Mouse (Mus musculus): ENCODE measurements at regions not wholly inside any gene's neighbourhood (a gene's known extent, or its start where the extent isn't known, plus 50 kb on each side); places are given as distances from the start of the nearest gene placed in this dataset.

- DNase-seq (ENCODE audit: low spot score in 2 of 2): peak in 1 of 2 experiments; percentile 1
- intact Hi-C loops (cut with DNase I): no loop called here
Observed at GRCm38 (mm10) chr15:70834903-70835302, 2999.5 kb upstream of the Gm6569 start.

- DNase-seq (ENCODE audit: low spot score in 2 of 2): no peak
- intact Hi-C loops (cut with DNase I): no loop called here
Observed at GRCm38 (mm10) chr15:70842606-70843005, 2991.8 kb upstream of the Gm6569 start.

DNA sequence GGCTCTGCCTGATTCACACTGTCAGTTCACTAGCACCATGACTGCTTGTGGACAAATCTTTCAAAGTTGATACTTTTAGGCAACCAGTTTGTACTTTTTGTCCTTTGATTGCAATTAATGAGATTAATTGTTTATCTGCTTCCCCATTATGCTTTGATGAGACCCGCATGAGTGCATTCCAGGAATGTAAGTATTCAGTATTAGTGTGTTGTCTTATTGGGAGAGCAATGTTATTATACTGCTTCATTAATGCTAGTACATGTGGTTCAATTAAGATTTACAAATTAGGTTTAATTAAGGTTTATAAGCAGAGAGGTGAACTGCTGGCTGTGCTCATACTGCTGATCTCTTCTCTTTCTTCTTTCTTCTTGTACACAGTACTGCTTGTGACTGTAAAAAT is 2984.7 kb upstream of the Gm6569 start:
- intact Hi-C loops (cut with DNase I): no loop called here
- no peak for DNase-seq (ENCODE audit: low spot score in 2 of 2)

- intact Hi-C loops (cut with DNase I): no loop called here
- no peak for DNase-seq (ENCODE audit: low spot score in 2 of 2)
Observed at GRCm38 (mm10) chr15:70850496-70850895, 2983.9 kb upstream of the Gm6569 start.

Measured in left cerebral cortex, postnatal 14 days (tissue).